Mouse (Mus musculus): ENCODE results near the gene Scn1b.

Scn1b gene

DNA sequence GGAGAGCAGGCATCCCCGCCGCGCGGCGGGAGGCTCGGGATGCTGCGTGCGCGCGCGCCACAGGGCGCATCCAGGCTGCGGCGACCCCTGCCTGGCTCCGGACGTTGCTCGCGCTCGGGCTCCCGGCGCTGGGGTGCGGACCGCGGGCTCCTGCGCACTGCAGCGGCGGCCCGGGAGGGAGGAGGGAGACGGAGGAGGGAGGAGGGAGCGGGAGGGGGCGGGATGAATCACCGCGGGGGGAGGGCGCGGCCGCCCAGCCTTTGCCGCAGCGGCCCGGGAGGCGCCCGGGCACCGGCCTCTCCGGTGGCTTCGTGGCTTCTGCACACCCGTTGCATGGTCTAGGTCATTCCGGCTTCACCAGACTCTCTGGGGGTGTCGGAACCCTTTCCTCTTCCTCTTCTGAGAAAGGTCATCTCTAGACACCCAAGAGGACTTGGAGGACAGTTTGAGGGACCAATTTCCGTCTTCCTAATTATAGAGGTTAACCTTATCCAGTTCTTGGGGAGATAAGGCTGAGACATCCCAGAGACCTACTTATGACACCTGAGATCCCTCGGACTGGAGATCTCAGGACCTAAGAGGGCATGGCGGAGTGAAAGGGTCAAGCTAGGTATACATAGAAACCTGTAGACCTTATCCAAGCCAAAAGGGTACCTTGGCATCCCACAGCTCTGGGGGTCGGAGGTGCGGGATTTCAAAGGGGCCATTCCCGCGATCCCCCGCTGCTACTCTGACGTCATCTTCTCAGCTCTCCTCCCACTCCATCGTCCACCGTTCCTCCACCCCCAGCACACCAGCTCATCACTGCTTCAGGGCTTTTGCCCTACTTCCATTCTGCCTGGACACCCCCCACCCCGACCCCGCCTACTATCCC, at the start of gene Scn1b:
Gene Scn1b (minus strand): TSS at position 153 of the 874 bp plus-strand sequence.
- WGBS: under 1% methylated on average over 60 of the region's 60 CpGs

DNA sequence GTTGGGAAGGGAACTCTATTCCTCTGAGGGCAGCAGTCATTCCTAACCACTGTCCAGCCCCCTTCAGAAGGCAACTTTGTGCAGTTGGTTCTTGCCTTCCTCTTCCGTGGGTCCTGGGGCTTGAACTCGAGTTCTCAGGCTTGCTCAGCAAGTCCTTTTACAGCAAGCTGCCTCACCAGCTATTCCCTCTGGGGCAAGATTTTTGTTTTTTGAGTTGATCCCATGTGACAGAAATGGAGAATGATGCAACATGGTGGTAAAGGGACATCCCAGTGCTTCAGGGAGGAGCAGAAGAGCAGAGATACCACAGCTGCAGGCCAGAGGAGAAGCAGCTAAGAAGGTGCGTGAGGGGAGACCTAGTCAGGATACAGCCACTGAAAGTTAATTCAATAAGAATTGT, 48.3 kb upstream of the Scn1b start:
- WGBS: 87% methylated on average over 3 of the region's 3 CpGs

DNA sequence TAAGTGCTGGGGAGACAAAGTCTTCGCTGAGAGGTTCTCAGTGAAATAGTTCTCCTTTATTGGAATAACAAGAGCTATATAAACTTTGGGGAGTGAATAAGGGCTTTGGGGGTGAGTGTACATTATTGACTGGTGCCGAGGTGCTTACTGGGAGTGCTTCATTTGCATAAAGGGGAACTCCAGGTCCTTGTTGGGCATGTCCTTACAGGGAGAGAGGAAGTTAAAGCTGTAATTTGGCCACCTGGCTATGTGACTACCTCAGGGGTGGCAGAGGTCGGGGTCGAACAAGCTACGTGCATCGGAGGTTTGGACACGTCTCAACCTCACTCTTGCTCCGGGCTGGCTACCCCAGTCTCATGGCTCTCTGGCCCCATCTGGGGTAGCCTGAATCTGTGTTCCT, 47.7 kb upstream of the Scn1b start:
- 83% methylated on average over 8 of the region's 8 CpGs for WGBS

DNA sequence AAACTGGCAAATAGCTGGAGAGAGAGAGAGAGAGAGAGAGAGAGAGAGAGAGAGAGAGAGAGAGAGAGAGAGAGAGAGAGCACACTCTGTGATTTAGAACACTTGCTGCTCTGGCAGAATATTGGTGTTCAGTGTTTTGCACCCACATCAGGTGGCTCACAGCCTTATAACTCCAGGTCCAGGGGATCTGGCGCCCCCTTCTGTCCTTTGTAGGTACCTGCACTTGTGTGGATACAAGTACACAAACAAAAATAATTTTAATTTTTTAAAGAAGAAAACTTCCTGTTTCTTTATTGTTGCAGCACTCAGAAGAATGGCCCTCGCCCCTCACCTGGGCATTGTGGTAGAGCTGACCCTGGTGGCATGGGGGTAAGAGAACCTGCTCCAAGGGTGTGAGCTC, 45.4 kb upstream of the Scn1b start:
- WGBS: 24% methylated on average over 2 of the region's 2 CpGs

GRCm38 (mm10) chr7:31170520-31170919, 43.7 kb upstream of the Scn1b start:
- 93% methylated on average over 9 of the region's 9 CpGs for WGBS

DNA sequence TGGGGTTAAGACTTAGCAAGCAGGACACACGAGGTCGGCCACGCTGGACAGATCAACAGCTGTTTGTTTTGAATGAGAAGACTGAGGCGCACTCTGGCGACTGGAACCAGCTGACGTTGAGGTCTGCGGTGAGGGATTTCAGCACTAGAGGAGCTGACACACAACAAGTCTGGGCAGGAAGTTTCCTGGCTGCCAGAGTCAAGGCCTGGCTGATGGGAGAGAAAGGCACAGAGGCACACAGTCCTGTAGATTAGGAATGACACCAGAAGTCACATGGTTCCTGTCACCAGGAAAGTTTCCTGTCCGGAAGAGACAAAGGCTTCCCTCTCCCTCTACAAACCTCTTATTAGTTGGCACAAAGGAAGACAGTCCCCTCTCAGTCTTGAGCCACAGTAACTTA, 41.6 kb upstream of the Scn1b start:
- WGBS: 41% methylated on average over 8 of the region's 8 CpGs

DNA sequence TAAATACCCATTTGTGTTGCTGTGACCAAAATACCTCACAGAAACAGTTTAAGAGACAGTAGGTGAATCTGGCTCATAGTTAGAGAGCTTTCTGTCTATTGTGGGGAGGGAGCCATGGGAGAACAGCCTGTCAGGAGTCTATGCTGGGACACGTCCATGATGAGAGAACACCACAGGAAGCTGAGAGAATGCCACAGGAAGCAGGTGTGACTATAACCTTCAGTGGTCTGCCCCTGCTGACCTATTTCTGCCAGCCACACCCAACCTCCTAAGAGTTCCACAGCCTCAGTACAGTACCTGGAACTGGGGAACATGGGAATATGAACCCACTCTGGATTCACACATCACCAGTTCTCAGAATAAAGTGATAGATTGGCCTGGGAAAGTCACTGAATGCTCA, 37.9 kb upstream of the Scn1b start:
- WGBS: 76% methylated on average over 1 of the region's 1 CpGs

GRCm38 (mm10) chr7:31163666-31164577, 37.1 kb upstream of the Scn1b start:
- WGBS: 68% methylated on average over 3 of the region's 3 CpGs

GRCm38 (mm10) chr7:31162324-31162723, 35.5 kb upstream of the Scn1b start:
- 74% methylated on average over 11 of the region's 11 CpGs for WGBS

DNA sequence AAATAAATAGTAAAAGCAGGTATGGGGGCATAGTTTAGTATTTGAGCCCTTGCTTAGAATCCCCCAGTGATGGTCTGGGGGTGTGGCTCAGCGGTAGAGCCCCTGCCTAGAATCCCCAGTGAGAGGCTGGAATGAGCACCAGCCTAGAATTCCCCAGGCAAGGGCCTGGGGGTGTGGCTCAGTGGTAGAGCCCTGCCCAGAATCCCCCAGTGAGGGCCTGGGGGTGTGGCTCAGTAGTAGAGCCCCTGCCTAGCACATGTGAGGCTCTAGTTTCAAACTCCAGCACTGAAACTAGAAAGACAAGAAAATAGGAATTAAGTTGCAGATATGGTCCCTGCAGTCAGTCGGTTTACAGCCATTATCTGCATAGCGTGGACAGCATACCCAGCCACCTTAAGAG, 35.0 kb upstream of the Scn1b start:
- 76% methylated on average over 3 of the region's 3 CpGs for WGBS

DNA sequence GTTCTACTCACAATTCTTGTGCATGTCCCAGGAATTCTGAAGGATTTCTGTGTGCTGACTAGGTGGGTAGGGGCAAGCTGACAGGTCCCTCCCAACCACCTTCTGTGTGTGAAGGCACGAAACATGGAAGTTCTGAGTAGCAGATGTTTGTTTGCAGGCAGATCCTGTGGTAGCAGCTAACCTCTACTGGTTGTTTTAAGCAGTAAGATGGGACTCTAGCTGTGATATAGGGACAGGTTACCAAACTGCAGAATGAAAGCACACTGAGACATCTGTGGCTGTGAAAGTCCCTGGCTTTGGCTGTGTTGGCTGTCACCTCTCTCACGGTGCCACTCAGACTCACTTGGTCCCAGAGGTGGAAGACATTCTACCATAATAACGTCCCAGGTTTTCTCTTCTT, 34.4 kb upstream of the Scn1b start:
- 75% methylated on average over 3 of the region's 3 CpGs for WGBS

GRCm38 (mm10) chr7:31160763-31161162, 34.0 kb upstream of the Scn1b start:
- WGBS: 76% methylated on average over 5 of the region's 5 CpGs

DNA sequence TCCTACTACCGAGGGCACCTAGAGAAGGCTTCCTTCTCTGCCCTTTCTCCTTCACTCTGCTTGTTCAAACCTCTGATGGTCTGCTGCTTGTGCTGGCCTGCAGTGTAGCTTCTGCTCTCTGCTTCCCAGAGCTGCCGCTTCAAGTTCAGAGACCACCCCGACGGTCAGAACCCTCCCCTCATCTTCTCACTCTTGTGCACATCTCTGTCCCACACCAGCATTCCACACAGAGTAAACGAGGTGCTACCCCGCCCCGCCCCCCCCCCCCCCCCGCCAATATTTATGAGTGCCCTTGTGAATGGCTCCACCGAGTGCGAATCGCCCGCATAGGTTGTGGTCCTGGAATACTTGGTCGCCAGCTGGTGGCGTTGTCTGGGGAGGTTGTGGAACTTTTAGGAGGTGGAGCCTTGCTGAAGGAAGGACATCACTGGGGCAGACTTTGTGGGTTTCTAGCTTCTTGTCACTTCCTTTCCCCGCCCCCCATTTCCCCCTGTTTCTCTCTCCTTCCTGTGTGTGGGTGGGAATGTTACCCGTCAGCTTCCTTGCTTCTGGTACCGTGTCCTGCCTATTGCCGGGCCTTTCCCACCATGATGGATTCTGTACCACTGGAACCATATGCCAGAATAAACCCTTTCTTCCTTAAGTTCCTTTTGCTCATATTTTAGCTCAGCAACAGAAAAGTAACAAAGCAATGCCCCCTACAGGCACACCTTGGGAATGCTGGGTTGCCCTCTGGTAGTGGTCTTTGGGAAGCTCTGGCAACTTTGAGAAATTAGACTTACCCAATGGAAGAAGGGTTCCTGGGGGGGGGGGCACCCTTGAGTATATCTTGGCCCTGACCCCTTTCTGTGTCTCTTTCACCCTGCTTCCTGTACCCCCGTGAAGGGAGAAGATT, 29.5 kb upstream of the Scn1b start:
- WGBS: 43% methylated on average over 19 of the region's 19 CpGs

GRCm38 (mm10) chr7:31155296-31156033, 28.7 kb upstream of the Scn1b start, which contains the start of gene Gramd1a:
Gene Gramd1a, minus strand, starts transcription at chr7:31155896.
- WGBS: 79% methylated on average over 5 of the region's 5 CpGs

- WGBS: 87% methylated on average over 6 of the region's 6 CpGs
Observed at GRCm38 (mm10) chr7:31153536-31154320, 26.9 kb upstream of the Scn1b start.

GRCm38 (mm10) chr7:31151301-31152241, 24.8 kb upstream of the Scn1b start:
- 7% methylated on average over 23 of the region's 23 CpGs for WGBS

- WGBS: under 1% methylated on average over 62 of the region's 63 CpGs
Observed at GRCm38 (mm10) chr7:31150566-31151300, 23.9 kb upstream of the Scn1b start.

All from cerebral cortex, adult 2 months (tissue).